Mouse (Mus musculus) retina, adult 2 months (tissue): Measurements from ENCODE around the gene Nrk.

Experiments used
- DNase-seq: peaks from one replicate; pipeline ENCODE4 v3.0.0-alpha.2; 2012; ENCODE audit warnings: low read depth, low spot score

The Nrk gene

GRCm38 (mm10) chrX:138914041-138914776, at the start of gene Nrk:
TSS of gene Nrk (plus strand) at chrX:138914430.
- DNase-seq, result no peak

- no peak for DNase-seq
Observed at GRCm38 (mm10) chrX:138913366-138913765, 864 bp upstream of the Nrk start.

- DNase-seq, result no peak
Observed at GRCm38 (mm10) chrX:138914777-138915114, 516 bp downstream of the Nrk start.

GRCm38 (mm10) chrX:138919030-138919429, 4.8 kb downstream of the Nrk start:
- no peak for DNase-seq

- no peak for DNase-seq
Observed at GRCm38 (mm10) chrX:138943905-138944304, 29.7 kb downstream of the Nrk start.

- DNase-seq, result no peak
Observed at GRCm38 (mm10) chrX:138960713-138961112, 46.5 kb downstream of the Nrk start.

GRCm38 (mm10) chrX:138978501-138978900, 64.3 kb downstream of the Nrk start:
- no peak for DNase-seq

GRCm38 (mm10) chrX:138979249-138979648, 65.0 kb downstream of the Nrk start:
- DNase-seq, result no peak

GRCm38 (mm10) chrX:139014524-139014923, 100.3 kb downstream of the Nrk start:
- DNase-seq, result no peak

GRCm38 (mm10) chrX:139016540-139016939, 102.3 kb downstream of the Nrk start:
- DNase-seq, result no peak

- DNase-seq, result no peak
Observed at GRCm38 (mm10) chrX:139026532-139027097, 112.4 kb downstream of the Nrk start.

GRCm38 (mm10) chrX:139027296-139027695, 113.1 kb downstream of the Nrk start:
- no peak for DNase-seq

- DNase-seq, result no peak
Observed at GRCm38 (mm10) chrX:139027909-139028308, 113.7 kb downstream of the Nrk start.

GRCm38 (mm10) chrX:139037666-139038065, 123.4 kb downstream of the Nrk start:
- no peak for DNase-seq

GRCm38 (mm10) chrX:139039314-139039713, 125.1 kb downstream of the Nrk start:
- no peak for DNase-seq

GRCm38 (mm10) chrX:139041148-139041547, 126.9 kb downstream of the Nrk start:
- DNase-seq, result no peak

- DNase-seq, result no peak
Observed at GRCm38 (mm10) chrX:139051976-139052375, 137.7 kb downstream of the Nrk start.

GRCm38 (mm10) chrX:139053149-139053548, 138.9 kb downstream of the Nrk start:
- DNase-seq, result no peak
